ENCODE assay signal across 8 mouse cellular contexts in the genomic region with DNA sequence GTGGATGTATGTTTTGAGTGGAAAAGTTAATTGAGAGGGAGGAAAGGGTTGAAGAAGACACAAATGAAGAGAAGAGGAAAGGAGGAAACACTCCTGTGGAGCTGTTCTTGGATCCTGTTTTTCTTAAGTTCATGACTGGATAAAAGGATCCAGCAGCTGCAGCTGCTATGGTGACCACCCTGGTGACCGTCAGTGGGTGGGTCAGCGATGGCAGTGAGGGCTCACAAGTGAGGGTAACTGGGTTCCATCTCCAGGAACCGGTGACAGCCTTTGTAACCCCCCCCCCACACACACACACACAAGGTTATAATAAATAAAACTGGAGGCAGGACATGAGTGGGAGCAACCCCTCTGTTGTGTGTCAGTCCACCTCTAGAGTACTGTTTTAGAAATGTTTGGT. TPM values are rescaled to one million over a fixed set of nuclear protein-coding genes. Genes with fewer than 3 reads are reported as not detected.
A peak's percentile ranks its signal among the peaks of the same experiment; 100 is the strongest.
DNase-seq lines count a peak whose midpoint lies in the region; ATAC-seq lines count a peak whose summit lies in the region.

No protein-coding gene starts in this region.

- H3K9ac ChIP-seq in kidney, embryonic 15.5 days, result no peak overlapping the region
- H3K9ac ChIP-seq in embryonic facial prominence, embryonic 13.5 days, result peak overlapping the region; percentile 76
- H3K9ac ChIP-seq in hindbrain, embryonic 15.5 days, result no peak overlapping the region
- peak overlapping the region; percentile 64 for H3K9ac ChIP-seq in midbrain, embryonic 13.5 days (replicated peaks)

- H3K27ac ChIP-seq in kidney, embryonic 15.5 days, result no peak overlapping the region
- no peak overlapping the region for H3K27ac ChIP-seq in embryonic facial prominence, embryonic 13.5 days
- no peak overlapping the region for H3K27ac ChIP-seq in hindbrain, embryonic 15.5 days (replicated peaks)
- no peak overlapping the region for H3K27ac ChIP-seq in midbrain, embryonic 13.5 days

- DNase-seq in kidney, adult 11 months, result no peak
- no peak for DNase-seq in right cerebral cortex, adult 2 months (ENCODE audit: low spot score in 2 of 2)
- no peak for DNase-seq in cerebellum, postnatal 25 days
- DNase-seq in left cerebral cortex, adult 8-10 months (ENCODE audit: low spot score in 2 of 2), result no peak

- peak overlapping the region; percentile 98 for H3K4me2 ChIP-seq in kidney, embryonic 15.5 days
- peak overlapping the region; percentile 98 for H3K4me2 ChIP-seq in embryonic facial prominence, embryonic 13.5 days
- H3K4me2 ChIP-seq in hindbrain, embryonic 15.5 days, result peak overlapping the region; percentile 97
- H3K4me2 ChIP-seq in midbrain, embryonic 13.5 days (replicated peaks), result peak overlapping the region; percentile 100

- H3K9me3 ChIP-seq in kidney, embryonic 15.5 days (replicated peaks), result no peaks in the 10 kb centered on the region
- H3K9me3 ChIP-seq in embryonic facial prominence, embryonic 13.5 days, result no peaks in the 10 kb centered on the region
- H3K9me3 ChIP-seq in hindbrain, embryonic 15.5 days, result no peaks in the 10 kb centered on the region
- H3K9me3 ChIP-seq in midbrain, embryonic 13.5 days, result no peaks in the 10 kb centered on the region

- no peak for ATAC-seq in kidney, embryonic 15.5 days (replicated peaks; ENCODE audit: low FRiP score)
- ATAC-seq in embryonic facial prominence, embryonic 13.5 days (ENCODE audit: insufficient number of reproducible peaks, insufficient read depth, low FRiP score, low TSS enrichment, low read depth), result no peak
- no peak for ATAC-seq in hindbrain, embryonic 15.5 days (ENCODE audit: low FRiP score, low read depth)
- no peak for ATAC-seq in midbrain, embryonic 13.5 days

- H3K36me3 ChIP-seq in kidney, embryonic 15.5 days, result no peaks in the 10 kb centered on the region
- H3K36me3 ChIP-seq in embryonic facial prominence, embryonic 13.5 days, result no peaks in the 10 kb centered on the region
- no peaks in the 10 kb centered on the region for H3K36me3 ChIP-seq in hindbrain, embryonic 15.5 days
- H3K36me3 ChIP-seq in midbrain, embryonic 13.5 days, result no peaks in the 10 kb centered on the region

- H3K4me1 ChIP-seq in kidney, embryonic 15.5 days, result peaks cover 17% of the 10 kb centered on the region
- H3K4me1 ChIP-seq in embryonic facial prominence, embryonic 13.5 days, result peaks cover 7% of the 10 kb centered on the region; the same call in 1 of the 2 replicates
- H3K4me1 ChIP-seq in hindbrain, embryonic 15.5 days (replicated peaks), result peaks cover 21% of the 10 kb centered on the region
- H3K4me1 ChIP-seq in midbrain, embryonic 13.5 days (replicated peaks), result peaks cover 19% of the 10 kb centered on the region

- 23% methylated on average over 3 of the region's 3 CpGs for WGBS in kidney, embryonic 15.5 days
- 58% methylated on average over 3 of the region's 3 CpGs for WGBS in embryonic facial prominence, embryonic 13.5 days
- WGBS in hindbrain, embryonic 15.5 days, result 53% methylated on average over 3 of the region's 3 CpGs
- WGBS in midbrain, embryonic 13.5 days, result 45% methylated on average over 3 of the region's 3 CpGs

- H3K27me3 ChIP-seq in kidney, embryonic 15.5 days, result peaks cover 12% of the 10 kb centered on the region; the same call in 1 of the 2 replicates
- H3K27me3 ChIP-seq in embryonic facial prominence, embryonic 13.5 days, result peaks cover 11% of the 10 kb centered on the region; the same call in 1 of the 2 replicates
- H3K27me3 ChIP-seq in hindbrain, embryonic 15.5 days, result peaks cover 25% of the 10 kb centered on the region
- peaks cover 37% of the 10 kb centered on the region for H3K27me3 ChIP-seq in midbrain, embryonic 13.5 days

- H3K4me3 ChIP-seq in kidney, embryonic 15.5 days (replicated peaks), result peak overlapping the region; percentile 82
- peak overlapping the region; percentile 61 for H3K4me3 ChIP-seq in embryonic facial prominence, embryonic 13.5 days
- H3K4me3 ChIP-seq in hindbrain, embryonic 15.5 days, result peak overlapping the region; percentile 64
- peak overlapping the region; percentile 59 for H3K4me3 ChIP-seq in midbrain, embryonic 13.5 days (replicated peaks)

RNA-seq across cellular contexts. Expression of a gene that starts 0.8 kb away (rescaled TPM):
- polyA plus RNA-seq in kidney, embryonic 15.5 days (2015; fragmentation: Nextera tagmentation; extraction: Ambion mirVana), result 11.6 and 15.0 TPM in 2 replicates
- polyA plus RNA-seq in embryonic facial prominence, embryonic 13.5 days (2015; fragmentation: Nextera tagmentation; extraction: Ambion mirVana), result 8.8 and 9.3 TPM in 2 replicates
- polyA plus RNA-seq in hindbrain, embryonic 15.5 days (2015; fragmentation: Nextera tagmentation; extraction: Ambion mirVana), result 9.3 and 11.6 TPM in 2 replicates
- 4.3 and 4.5 TPM in 2 replicates for polyA plus RNA-seq in midbrain, embryonic 13.5 days (2015; fragmentation: Nextera tagmentation; extraction: Ambion mirVana)
- 10 to 100 TPM; 13.5 to 18.2 (median 17.3) TPM for total RNA-seq in left cerebral cortex, adult 8-10 months (2022)

Comparison
In these comparisons a context has a peak if more than half of its experiments do, and no peak if none do; other contexts are left out.
1. H3K9ac ChIP-seq: peak in embryonic facial prominence, embryonic 13.5 days (single experiment) and midbrain, embryonic 13.5 days (single experiment); none in kidney, embryonic 15.5 days (single experiment) and hindbrain, embryonic 15.5 days (single experiment).
2. Peak in every context shown above with its lines, with median percentiles within 50 percentile points of each other: H3K4me2 ChIP-seq and H3K4me3 ChIP-seq.